Mouse (Mus musculus) forebrain, postnatal 0 days (tissue): ENCODE results near the gene Gprc6a. TPM values are rescaled to one million over a fixed set of nuclear protein-coding genes. Genes with fewer than 3 reads are reported as not detected.

Experiments
- ATAC-seq: fragments of 200-750 bp; cut with Nextera tagmentation; 2 replicates; pipeline ENCODE4 v1.8.0; 2017; ENCODE audit warnings: mild to moderate bottlenecking, moderate library complexity
- DNase-seq: peaks from one replicate; pipeline ENCODE4 v3.0.0-alpha.2; 2015
- H3K27ac ChIP-seq: fragments of 300-500 bp; sonication (generic); 2 replicates; pipeline ENCODE4 v1.5.1; 2014; ENCODE audit warnings: low read depth, mild to moderate bottlenecking, antibody characterized with exemption, low read length, moderate library complexity, mixed read lengths
- H3K27me3 ChIP-seq: fragments of 300-500 bp; sonication (generic); 2 replicates; pipeline ENCODE4 v1.6.1; 2014; ENCODE audit warnings: mild to moderate bottlenecking, low read length, mixed read lengths; ENCODE audit not compliant: insufficient read depth
- H3K36me3 ChIP-seq: fragments of 300-500 bp; sonication (generic); 2 replicates; pipeline ENCODE4 v1.6.1; 2014; ENCODE audit warnings: mild to moderate bottlenecking, moderate library complexity; ENCODE audit not compliant: insufficient read depth
- H3K4me1 ChIP-seq: fragments of 300-500 bp; sonication (generic); 2 replicates; pipeline ENCODE4 v1.6.1; 2014; ENCODE audit warnings: antibody characterized with exemption; ENCODE audit not compliant: insufficient read depth
- H3K4me2 ChIP-seq: fragments of 300-500 bp; sonication (generic); 2 replicates; pipeline ENCODE4 v1.6.1; 2014; ENCODE audit warnings: low read depth, mild to moderate bottlenecking, moderate library complexity
- H3K4me3 ChIP-seq: fragments of 300-500 bp; sonication (generic); 2 replicates; pipeline ENCODE4 v1.5.1; 2014; ENCODE audit warnings: low read depth, low read length, mixed read lengths
- H3K9ac ChIP-seq: fragments of 300-500 bp; sonication (generic); 2 replicates; pipeline ENCODE4 v1.6.1; 2014; ENCODE audit warnings: mild to moderate bottlenecking
- H3K9me3 ChIP-seq: fragments of 300-500 bp; sonication (generic); 2 replicates; pipeline ENCODE4 v1.6.1; 2016; ENCODE audit warnings: low read length
- CTCF ChIP-seq: sonication (generic); IDR thresholded peaks from 2 replicates; pipeline ENCODE4 v1.5.1; 2016; ENCODE audit warnings: antibody characterized with exemption, control low read depth, low read depth
- WGBS: fragments of 180-500 bp; shearing (Covaris S2); extraction: QIAGEN DNeasy Blood & Tissue Kit; methylation state at CpG from one replicate; pipeline ENCODE4 v1.1.7; 2014; 5-methylcytosine and 5-hydroxymethylcytosine counted together
- polyA plus RNA-seq: library from polyadenylated mRNA; unstranded; fragments of >200 nt; fragmentation: Nextera tagmentation; extraction: Ambion mirVana; gene quantifications from 2 replicates; pipeline ENCODE4 v1.2.1, GENCODE M21; 2015
- total RNA-seq: library from RNA; depleted of rRNA; stranded (reverse); fragments of >200 nt; gene quantifications from 2 replicates; pipeline ENCODE4 v1.2.3, GENCODE M21; 2014; rRNA removed

The Gprc6a gene
- total and polyA plus RNA-seq, 2 experiments from 2014 or later = 0.05 TPM; not detected in 1

DNA sequence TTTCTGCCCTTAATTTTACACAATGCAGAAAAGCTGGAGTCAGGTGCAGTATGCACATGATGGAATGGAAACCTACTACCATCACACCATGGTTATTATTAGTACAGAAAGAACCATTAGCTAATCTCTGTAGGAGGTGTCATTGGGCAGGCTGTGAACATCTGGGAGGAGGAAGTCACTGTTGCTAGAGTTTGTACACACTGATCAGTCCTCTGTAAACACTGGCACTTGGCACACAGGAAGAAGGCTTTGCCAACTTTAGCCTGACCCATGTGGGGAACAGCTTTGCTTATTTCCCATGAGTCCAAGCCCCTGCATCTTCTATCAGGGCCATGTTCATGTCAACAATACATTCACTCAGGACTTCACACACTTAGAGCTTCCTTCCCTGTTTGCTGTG lies 46.3 kb downstream of the Gprc6a start:
- no peak overlapping the region for H3K27ac ChIP-seq
- ATAC-seq (no peak), DNase-seq (no peak)
- H3K4me3 ChIP-seq = no peak overlapping the region
- no peaks in the 10 kb centered on the region for H3K4me1 ChIP-seq
- no peak for TF ChIP-seq CTCF
- no peak overlapping the region for H3K4me2 ChIP-seq
- H3K27me3 ChIP-seq = peaks cover 4% of the 10 kb centered on the region; the same call in 1 of the 2 replicates
- H3K9me3 ChIP-seq = no peaks in the 10 kb centered on the region
- H3K9ac ChIP-seq = no peak overlapping the region
- H3K36me3 ChIP-seq = no peaks in the 10 kb centered on the region

DNA sequence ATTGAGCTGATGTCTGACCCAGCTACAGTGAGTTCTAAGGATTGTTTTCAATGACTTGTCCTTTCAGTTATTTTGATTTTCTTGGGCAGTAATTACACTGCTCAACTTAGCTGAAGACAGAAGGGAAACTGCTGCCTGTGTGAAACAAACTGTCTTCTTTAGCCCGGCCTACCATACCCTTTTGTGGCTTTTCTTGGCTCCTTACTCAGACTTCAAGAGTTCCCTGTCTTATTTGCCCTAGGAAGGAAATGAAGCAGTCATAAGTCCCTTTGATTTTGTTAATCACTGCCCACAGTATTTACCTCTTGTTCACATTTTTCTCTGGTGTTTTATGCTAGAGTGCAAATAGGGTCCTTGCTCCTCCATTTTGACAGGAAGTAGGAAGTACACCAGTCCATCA lies 46.9 kb downstream of the Gprc6a start:
- DNase-seq = no peak

DNA sequence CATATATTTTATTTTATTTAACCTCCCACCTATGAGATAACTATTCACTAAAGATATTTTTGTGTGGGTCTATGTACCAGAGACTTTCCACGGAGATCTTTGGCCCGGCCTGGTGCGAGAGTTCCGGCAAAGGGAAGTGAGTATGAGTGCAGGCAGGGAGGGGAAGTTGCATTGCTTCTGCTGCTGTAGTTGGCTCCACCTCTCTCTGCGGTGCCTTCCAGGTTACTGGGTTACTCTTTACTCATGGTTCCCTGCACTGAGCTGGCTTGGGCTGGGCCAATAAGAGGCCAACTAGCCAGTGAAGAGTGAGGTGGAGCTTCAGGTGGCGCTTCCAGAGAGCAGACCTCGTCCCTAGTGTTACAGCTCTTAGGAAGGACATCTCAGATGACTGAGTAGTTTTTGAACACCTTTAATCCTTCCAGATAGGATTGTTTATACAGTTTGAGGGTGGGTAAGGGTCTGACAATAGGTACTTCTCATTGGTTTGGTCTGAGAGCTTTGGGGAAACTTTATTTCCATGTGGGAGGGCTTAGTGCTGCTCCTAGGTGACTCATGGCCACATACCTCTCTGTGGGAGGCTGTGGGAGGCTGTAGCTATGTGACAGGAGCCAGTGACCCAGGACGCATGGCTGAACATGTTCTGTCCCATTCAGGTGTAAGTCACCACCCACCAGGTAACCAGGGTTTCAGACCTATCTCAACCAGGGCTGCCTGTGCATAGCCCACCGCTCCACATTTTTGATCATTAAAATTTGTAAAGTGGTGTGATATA lies 59.9 kb downstream of the Gprc6a start:
- no peaks in the 10 kb centered on the region for H3K9me3 ChIP-seq
- no peak for TF ChIP-seq CTCF
- no peak for ATAC-seq
- H3K27ac ChIP-seq = no peak overlapping the region
- no peak overlapping the region for H3K4me2 ChIP-seq
- no peak overlapping the region for H3K4me3 ChIP-seq
- H3K27me3 ChIP-seq = no peaks in the 10 kb centered on the region
- no peak for DNase-seq
- WGBS = 80% methylated on average over 9 of the region's 9 CpGs
- no peaks in the 10 kb centered on the region for H3K36me3 ChIP-seq
- no peak overlapping the region for H3K9ac ChIP-seq
- H3K4me1 ChIP-seq = no peaks in the 10 kb centered on the region

More for the DNA sequence above, 46.9 kb downstream of the Gprc6a start:
- Histone ChIP-seq H3K27me3 (no peaks in the 10 kb centered on the region), H3K9me3 (no peaks in the 10 kb centered on the region), H3K27ac (no peak overlapping the region), H3K4me2 (no peak overlapping the region), H3K36me3 (no peaks in the 10 kb centered on the region), H3K4me3 (no peak overlapping the region), H3K9ac (no peak overlapping the region), H3K4me1 (no peaks in the 10 kb centered on the region)
- 39% methylated on average over 1 of the region's 1 CpGs for WGBS
- ATAC-seq = no peak
- no peak for TF ChIP-seq CTCF

Other genes with a start within 250 kb of the Gprc6a start
- 0.15 and 0.38 TPM in 2 replicates for gene Gm49339, start 150.8 kb downstream of the Gprc6a start, total RNA-seq
- gene Gm49339, start 150.8 kb downstream of the Gprc6a start, polyA plus RNA-seq = 0.10 and 0.78 TPM in 2 replicates
- gene Lilr4b, start 150.8 kb downstream of the Gprc6a start, total RNA-seq = 0.15 TPM in 1 of 2 replicates, not detected in the other
- 0.30 and 0.35 TPM in 2 replicates for gene Lilr4b, start 150.8 kb downstream of the Gprc6a start, polyA plus RNA-seq
- gene Lilrb4a, start 140.5 kb downstream of the Gprc6a start, total RNA-seq = 0.23 and 0.90 TPM in 2 replicates
- 0.98 and 1.5 TPM in 2 replicates for gene Lilrb4a, start 140.5 kb downstream of the Gprc6a start, polyA plus RNA-seq
- 2.0 TPM in 1 of 2 replicates, not detected in the other for gene Fam162b, start 40.9 kb downstream of the Gprc6a start, total RNA-seq
- 1.9 and 3.0 TPM in 2 replicates for gene Fam162b, start 40.9 kb downstream of the Gprc6a start, polyA plus RNA-seq
- gene Rfx6, start 46.3 kb upstream of the Gprc6a start, total RNA-seq = 0.15 and 0.19 TPM in 2 replicates
- gene Rfx6, start 46.3 kb upstream of the Gprc6a start, polyA plus RNA-seq = not detected in 2 replicates